Mouse (Mus musculus) cerebral cortex, adult 2 months (tissue): ENCODE data around the gene Mcf2l.

Experiments used
- WGBS: fragments of 180-500 bp; shearing (Covaris S2); methylation state at CpG from one replicate; pipeline ENCODE4 v1.1.7; 2018; 5-methylcytosine and 5-hydroxymethylcytosine counted together

Gene Mcf2l

GRCm38 (mm10) chr8:12994468-12994867 lies 120.9 kb downstream of the Mcf2l start:
- WGBS, result 71% methylated on average over 5 of the region's 5 CpGs

GRCm38 (mm10) chr8:12995481-12995880 lies 121.9 kb downstream of the Mcf2l start:
- 14% methylated on average over 5 of the region's 5 CpGs for WGBS

GRCm38 (mm10) chr8:12996831-12997275 lies 123.2 kb downstream of the Mcf2l start:
- 56% methylated on average over 8 of the region's 8 CpGs for WGBS

- WGBS, result 60% methylated on average over 7 of the region's 8 CpGs
Observed at GRCm38 (mm10) chr8:12998331-12998730, 124.7 kb downstream of the Mcf2l start.

- 34% methylated on average over 9 of the region's 9 CpGs for WGBS
Observed at GRCm38 (mm10) chr8:12999793-13000192, 126.2 kb downstream of the Mcf2l start.

- 68% methylated on average over 4 of the region's 4 CpGs for WGBS
Observed at GRCm38 (mm10) chr8:13007458-13007857, 133.9 kb downstream of the Mcf2l start.

- WGBS, result 60% methylated on average over 4 of the region's 4 CpGs
Observed at GRCm38 (mm10) chr8:13010313-13010712, 136.7 kb downstream of the Mcf2l start.

- WGBS, result 64% methylated on average over 4 of the region's 4 CpGs
Observed at GRCm38 (mm10) chr8:13019560-13019959, 146.0 kb downstream of the Mcf2l start.

- WGBS, result 41% methylated on average over 8 of the region's 8 CpGs
Observed at GRCm38 (mm10) chr8:13021830-13022229, 148.2 kb downstream of the Mcf2l start.

GRCm38 (mm10) chr8:13025487-13026224 lies 152.1 kb downstream of the Mcf2l start, which contains the start of gene F7:
F7 (plus strand) TSS chr8:13026034.
- WGBS, result 63% methylated on average over 10 of the region's 10 CpGs

GRCm38 (mm10) chr8:13027615-13028014 lies 154.0 kb downstream of the Mcf2l start:
- 88% methylated on average over 5 of the region's 5 CpGs for WGBS

GRCm38 (mm10) chr8:13028482-13028881 lies 154.9 kb downstream of the Mcf2l start:
- 25% methylated on average over 5 of the region's 5 CpGs for WGBS

GRCm38 (mm10) chr8:13036346-13036812 lies 162.8 kb downstream of the Mcf2l start:
- 56% methylated on average over 10 of the region's 10 CpGs for WGBS

- 87% methylated on average over 7 of the region's 7 CpGs for whole genome bisulfite sequencing
Observed at GRCm38 (mm10) chr8:13037015-13037414, 163.4 kb downstream of the Mcf2l start, which contains the start of gene F10. F10 (plus strand) TSS chr8:13037308.

GRCm38 (mm10) chr8:13037569-13037968 lies 164.0 kb downstream of the Mcf2l start:
- 63% methylated on average over 5 of the region's 5 CpGs for WGBS

GRCm38 (mm10) chr8:13039054-13039453 lies 165.4 kb downstream of the Mcf2l start:
- WGBS, result 80% methylated on average over 6 of the region's 6 CpGs

GRCm38 (mm10) chr8:13041459-13041858 lies 167.9 kb downstream of the Mcf2l start:
- WGBS, result 86% methylated on average over 4 of the region's 4 CpGs

- 41% methylated on average over 5 of the region's 5 CpGs for WGBS
Observed at GRCm38 (mm10) chr8:13047652-13048051, 174.0 kb downstream of the Mcf2l start.

GRCm38 (mm10) chr8:13050550-13050949 lies 176.9 kb downstream of the Mcf2l start:
- 84% methylated on average over 10 of the region's 10 CpGs for WGBS

GRCm38 (mm10) chr8:13057351-13057750 lies 183.7 kb downstream of the Mcf2l start:
- WGBS, result 85% methylated on average over 4 of the region's 4 CpGs

GRCm38 (mm10) chr8:13060441-13061150 lies 187.0 kb downstream of the Mcf2l start, which contains the start of gene Proz:
Proz (plus strand) TSS chr8:13060914.
- WGBS, result 73% methylated on average over 17 of the region's 17 CpGs

- WGBS, result 76% methylated on average over 16 of the region's 16 CpGs
Observed at GRCm38 (mm10) chr8:13063112-13063511, 189.5 kb downstream of the Mcf2l start.
